37 mouse cellular contexts compared by ENCODE assay signal in the genomic region with DNA sequence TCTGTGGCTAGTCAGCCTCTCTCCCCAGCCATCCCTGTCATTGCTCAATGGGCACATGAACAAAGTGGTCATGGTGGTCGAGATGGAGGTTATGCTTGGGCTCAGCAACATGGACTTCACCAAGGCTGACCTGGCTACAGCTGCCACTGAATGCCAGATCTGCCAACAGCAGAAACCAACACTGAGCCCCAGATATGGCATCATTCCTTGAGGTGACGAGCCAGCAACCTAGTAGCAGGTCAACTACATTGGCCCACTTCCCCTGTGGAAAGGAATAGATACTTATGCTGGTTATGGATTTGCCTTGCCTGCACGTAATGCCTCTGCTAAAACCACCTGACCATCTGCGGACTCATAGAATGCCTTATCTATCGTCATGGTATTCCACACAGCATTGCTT. TPM values are rescaled to one million over a fixed set of nuclear protein-coding genes. Genes with fewer than 3 reads are reported as not detected.
"Had no signal": no experiment of that assay in that cellular context is flagged by ENCODE, and none has a peak within 500 bp of the region (broad histone marks: within the 10 kb centered on the region; RNA-seq: fewer than 3 reads in every experiment).

No protein-coding gene starts in this region.

RNA-seq across cellular contexts. Expression of a gene that starts 49.4 kb away (rescaled TPM):
- total RNA-seq: hindbrain, postnatal 0 days had no signal

RNA-seq across cellular contexts. Expression of a gene that starts 58.5 kb away (rescaled TPM):
- total RNA-seq: heart, postnatal 10 days; heart, postnatal 14 days; heart, postnatal 25 days; heart, postnatal 36 days; heart, postnatal 4 days; hematopoietic stem cell, adult 5-6 weeks; hindbrain, postnatal 0 days; layer of hippocampus, adult 18-20 months; layer of hippocampus, adult 2 months; layer of hippocampus, adult 8-10 months; layer of hippocampus, postnatal 10 days; layer of hippocampus, postnatal 14 days; layer of hippocampus, postnatal 25 days; layer of hippocampus, postnatal 36 days; left cerebral cortex, adult 18-20 months; left cerebral cortex, adult 2 months; left cerebral cortex, adult 8-10 months had no signal
- polyA plus RNA-seq: heart, embryonic 11.5 days; heart, embryonic 12.5 days; heart, embryonic 13.5 days; heart, embryonic 14.5 days; heart, embryonic 15.5 days; heart, postnatal 0 days; hindbrain, embryonic 10.5 days; hindbrain, embryonic 11.5 days; hindbrain, embryonic 12.5 days; hindbrain, embryonic 13.5 days; hindbrain, embryonic 14.5 days; hindbrain, embryonic 15.5 days; hindbrain, embryonic 16.5 days; hindbrain, postnatal 0 days; inflammation-experienced regulatory T-cells, adult 6 months; intestine, embryonic 14.5 days; intestine, embryonic 15.5 days; intestine, embryonic 16.5 days; intestine, postnatal 0 days; kidney, adult 2 months; large intestine, adult 2 months had no signal
